ENCODE assay signal across 26 mouse cellular contexts in genomic region chr3:38289062-38289461, GRCm38 (mm10).
A peak's percentile ranks its signal among the peaks of the same experiment; 100 is the strongest.
DNase-seq lines count a peak whose midpoint lies in the region; ATAC-seq and TF ChIP-seq lines count a peak whose summit lies in the region.
"Had no signal": no experiment of that assay in that cellular context is flagged by ENCODE, and none has a peak within 500 bp of the region (broad histone marks: within the 10 kb centered on the region; RNA-seq: fewer than 3 reads in every experiment).

No protein-coding gene starts in this region.

- H3K4me3 ChIP-seq in intestine, embryonic 14.5 days (ENCODE audit: low read depth, low read length) = no peak overlapping the region
- no peak overlapping the region for H3K4me3 ChIP-seq in intestine, embryonic 16.5 days (ENCODE audit: low read length)
- H3K4me3 ChIP-seq in lung, embryonic 16.5 days (ENCODE audit: low read length) = no peak overlapping the region
- no peak overlapping the region for H3K4me3 ChIP-seq in lung, postnatal 0 days (ENCODE audit: low read depth, low read length)
- H3K4me3 ChIP-seq in neural tube, embryonic 15.5 days (replicated peaks) = no peak overlapping the region
- H3K4me3 ChIP-seq: limb, embryonic 13.5 days; liver, embryonic 12.5 days; midbrain, embryonic 15.5 days; myocyte; neural tube, embryonic 13.5 days had no signal

- H3K27ac ChIP-seq in intestine, embryonic 14.5 days (ENCODE audit: low read depth) = peak overlapping the region; percentile 43; the same call in 1 of the 2 replicates
- no peak overlapping the region for H3K27ac ChIP-seq in intestine, embryonic 16.5 days (ENCODE audit: low read length)
- H3K27ac ChIP-seq in lung, embryonic 16.5 days (ENCODE audit: low read length) = no peak overlapping the region
- no peak overlapping the region for H3K27ac ChIP-seq in lung, postnatal 0 days (ENCODE audit: low read length)
- H3K27ac ChIP-seq in neural tube, embryonic 15.5 days (replicated peaks) = no peak overlapping the region
- H3K27ac ChIP-seq: hindbrain, postnatal 0 days; limb, embryonic 13.5 days; liver, embryonic 12.5 days; midbrain, embryonic 15.5 days; neural tube, embryonic 13.5 days had no signal

- H3K9ac ChIP-seq in intestine, embryonic 14.5 days (ENCODE audit: low read length) = no peak overlapping the region
- H3K9ac ChIP-seq in intestine, embryonic 16.5 days (ENCODE audit: low read depth, low read length) = no peak overlapping the region
- no peak overlapping the region for H3K9ac ChIP-seq in lung, embryonic 16.5 days (ENCODE audit: low read length)
- H3K9ac ChIP-seq in lung, postnatal 0 days (replicated peaks; ENCODE audit: low read depth) = no peak overlapping the region
- H3K9ac ChIP-seq in neural tube, embryonic 15.5 days (replicated peaks) = no peak overlapping the region
- H3K9ac ChIP-seq: forebrain, postnatal 0 days; limb, embryonic 13.5 days; liver, embryonic 12.5 days; midbrain, embryonic 15.5 days; neural tube, embryonic 13.5 days had no signal

- H3K9me3 ChIP-seq in intestine, embryonic 14.5 days (ENCODE audit: control insufficient read depth, low read length) = 0 out of 2 replicates have a peak, but pooled peaks cover 5% of the 10 kb centered on the region
- no peaks in the 10 kb centered on the region for H3K9me3 ChIP-seq in intestine, embryonic 16.5 days (ENCODE audit: control insufficient read depth, low read length)
- no peaks in the 10 kb centered on the region for H3K9me3 ChIP-seq in lung, embryonic 16.5 days (ENCODE audit: control insufficient read depth, low read length)
- no peaks in the 10 kb centered on the region for H3K9me3 ChIP-seq in lung, postnatal 0 days (ENCODE audit: low read length)
- no peaks in the 10 kb centered on the region for H3K9me3 ChIP-seq in neural tube, embryonic 15.5 days (replicated peaks)
- H3K9me3 ChIP-seq: limb, embryonic 13.5 days; liver, embryonic 12.5 days; midbrain, embryonic 15.5 days had no signal

- WGBS in intestine, embryonic 14.5 days = 16% methylated on average over 3 of the region's 3 CpGs
- 18% methylated on average over 3 of the region's 3 CpGs for WGBS in intestine, embryonic 16.5 days
- WGBS in lung, embryonic 16.5 days = 22% methylated on average over 3 of the region's 3 CpGs
- 18% methylated on average over 3 of the region's 3 CpGs for WGBS in lung, postnatal 0 days
- 60% methylated on average over 3 of the region's 3 CpGs for WGBS in neural tube, embryonic 15.5 days

- no peaks in the 10 kb centered on the region for H3K36me3 ChIP-seq in intestine, embryonic 14.5 days (ENCODE audit: control insufficient read depth, insufficient read depth, low read length)
- no peaks in the 10 kb centered on the region for H3K36me3 ChIP-seq in intestine, embryonic 16.5 days (ENCODE audit: control insufficient read depth, insufficient read depth, low read length)
- no peaks in the 10 kb centered on the region for H3K36me3 ChIP-seq in lung, embryonic 16.5 days (ENCODE audit: control insufficient read depth, insufficient read depth, low read length)
- no peaks in the 10 kb centered on the region for H3K36me3 ChIP-seq in lung, postnatal 0 days (ENCODE audit: insufficient read depth, low read length)
- H3K36me3 ChIP-seq in neural tube, embryonic 15.5 days = no peaks in the 10 kb centered on the region
- H3K36me3 ChIP-seq: limb, embryonic 13.5 days; liver, embryonic 12.5 days; midbrain, embryonic 15.5 days; neural tube, embryonic 13.5 days had no signal

- DNase-seq in adrenal gland, postnatal 14 days = peak; percentile 11
- no peak for DNase-seq in adrenal gland, postnatal 25 days
- DNase-seq in intestine, embryonic 14.5 days (ENCODE audit: low spot score) = no peak
- DNase-seq in lung, postnatal 0 days (ENCODE audit: low spot score) = no peak
- no peak for DNase-seq in adipocyte (ENCODE audit: low spot score)
- DNase-seq: adrenal gland, postnatal 36 days; cerebellum, adult 11-12 months; cerebellum, postnatal 10 days; forebrain, postnatal 0 days; gastrocnemius, postnatal 14 days; heart, postnatal 14 days; kidney, adult 11 months; layer of hippocampus, adult 9-11 months; lung, adult 18-20 months; lung, postnatal 36 days; thymus, adult 18-20 months; thymus, postnatal 36 days had no signal

- no peak for TF ChIP-seq EP300 in lung, postnatal 0 days (IDR thresholded peaks at IDR 0.05)

- ATAC-seq in intestine, embryonic 14.5 days (replicated peaks; ENCODE audit: low FRiP score, low TSS enrichment, low read depth) = no peak
- ATAC-seq in intestine, embryonic 16.5 days = no peak
- ATAC-seq in lung, embryonic 16.5 days (ENCODE audit: low read depth) = peak; percentile 36; the same call in 1 of the 2 replicates
- no peak for ATAC-seq in lung, postnatal 0 days
- ATAC-seq in neural tube, embryonic 15.5 days (ENCODE audit: low FRiP score) = no peak
- ATAC-seq: forebrain, postnatal 0 days; hindbrain, postnatal 0 days; liver, embryonic 12.5 days; midbrain, embryonic 15.5 days had no signal

- no peak overlapping the region for H3K4me2 ChIP-seq in intestine, embryonic 14.5 days (ENCODE audit: low read length)
- no peak overlapping the region for H3K4me2 ChIP-seq in intestine, embryonic 16.5 days (ENCODE audit: low read depth, low read length)
- no peak overlapping the region for H3K4me2 ChIP-seq in lung, embryonic 16.5 days (ENCODE audit: low read depth, low read length)
- no peak overlapping the region for H3K4me2 ChIP-seq in lung, postnatal 0 days (replicated peaks; ENCODE audit: low read depth, low read length)
- no peak overlapping the region for H3K4me2 ChIP-seq in neural tube, embryonic 15.5 days
- H3K4me2 ChIP-seq: limb, embryonic 13.5 days; liver, embryonic 12.5 days; midbrain, embryonic 15.5 days; neural tube, embryonic 13.5 days had no signal

- peaks cover 5% of the 10 kb centered on the region; the same call in 1 of the 2 replicates for H3K4me1 ChIP-seq in intestine, embryonic 14.5 days (replicated peaks; ENCODE audit: control insufficient read depth, insufficient read depth, low read length)
- peaks cover 1% of the 10 kb centered on the region; the same call in 1 of the 2 replicates for H3K4me1 ChIP-seq in intestine, embryonic 16.5 days (ENCODE audit: control insufficient read depth, insufficient read depth, low read length)
- peaks cover 7% of the 10 kb centered on the region for H3K4me1 ChIP-seq in lung, embryonic 16.5 days (replicated peaks; ENCODE audit: control insufficient read depth, insufficient read depth, low read length)
- 0 out of 2 replicates have a peak, but pooled peaks cover 2% of the 10 kb centered on the region for H3K4me1 ChIP-seq in lung, postnatal 0 days (ENCODE audit: insufficient read depth, low read depth, low read length)
- H3K4me1 ChIP-seq in neural tube, embryonic 15.5 days = no peaks in the 10 kb centered on the region
- H3K4me1 ChIP-seq: midbrain, embryonic 15.5 days; neural tube, embryonic 13.5 days had no signal

- no peak for TF ChIP-seq CTCF in lung, postnatal 0 days (IDR thresholded peaks at IDR 0.05)

- H3K27me3 ChIP-seq in intestine, embryonic 14.5 days (replicated peaks; ENCODE audit: control insufficient read depth, insufficient read depth, low read length) = no peaks in the 10 kb centered on the region
- H3K27me3 ChIP-seq in intestine, embryonic 16.5 days (replicated peaks; ENCODE audit: control insufficient read depth, insufficient read depth, low read length) = no peaks in the 10 kb centered on the region
- no peaks in the 10 kb centered on the region for H3K27me3 ChIP-seq in lung, embryonic 16.5 days (ENCODE audit: control insufficient read depth, insufficient read depth, low read depth, low read length)
- H3K27me3 ChIP-seq in lung, postnatal 0 days (replicated peaks; ENCODE audit: insufficient read depth, low read length) = no peaks in the 10 kb centered on the region
- no peaks in the 10 kb centered on the region for H3K27me3 ChIP-seq in neural tube, embryonic 15.5 days (replicated peaks)
- H3K27me3 ChIP-seq: limb, embryonic 13.5 days; liver, embryonic 12.5 days; midbrain, embryonic 15.5 days; neural tube, embryonic 13.5 days had no signal
